Mouse (Mus musculus) stomach, postnatal 0 days (tissue): Measurements from ENCODE around the gene Zfp316. TPM values are rescaled to one million over a fixed set of nuclear protein-coding genes. Genes with fewer than 3 reads are reported as not detected.

ENCODE experiments used
- ATAC-seq: fragments of 200-750 bp; cut with Nextera tagmentation; 2 replicates; pipeline ENCODE4 v1.8.0; 2017; ENCODE audit not compliant: low FRiP score, low TSS enrichment
- DNase-seq: peaks from one replicate; pipeline ENCODE4 v3.0.0-alpha.2; 2016; ENCODE audit warnings: low spot score
- H3K27ac ChIP-seq: fragments of 300-500 bp; sonication (generic); replicated peaks from 2 replicates; pipeline ENCODE4 v1.5.1; 2014; ENCODE audit warnings: mild to moderate bottlenecking, control low read depth
- H3K27me3 ChIP-seq: fragments of 300-500 bp; sonication (generic); 2 replicates; pipeline ENCODE4 v1.6.1; 2014; ENCODE audit warnings: low read length; ENCODE audit not compliant: control insufficient read depth, insufficient read depth
- H3K36me3 ChIP-seq: fragments of 300-500 bp; sonication (generic); 2 replicates; pipeline ENCODE4 v1.6.1; 2014; ENCODE audit warnings: low read length, mixed read lengths; ENCODE audit not compliant: control insufficient read depth, insufficient read depth
- H3K4me1 ChIP-seq: fragments of 300-500 bp; sonication (generic); replicated peaks from 2 replicates; pipeline ENCODE4 v1.6.1; 2014; ENCODE audit warnings: antibody characterized with exemption; ENCODE audit not compliant: control insufficient read depth, insufficient read depth
- H3K4me2 ChIP-seq: fragments of 300-500 bp; sonication (generic); replicated peaks from 2 replicates; pipeline ENCODE4 v1.6.1; 2014; ENCODE audit warnings: low read depth, mild to moderate bottlenecking, control low read depth, moderate library complexity
- H3K4me3 ChIP-seq: fragments of 300-500 bp; sonication (generic); 2 replicates; pipeline ENCODE4 v1.5.1; 2014; ENCODE audit warnings: low read depth, low read length, control low read depth
- H3K9ac ChIP-seq: fragments of 300-500 bp; sonication (generic); 2 replicates; pipeline ENCODE4 v1.6.1; 2014; ENCODE audit warnings: mild to moderate bottlenecking, low read length, control low read depth, mixed read lengths
- H3K9me3 ChIP-seq: fragments of 300-500 bp; sonication (generic); 2 replicates; pipeline ENCODE4 v1.6.1; 2016; ENCODE audit warnings: low read length; ENCODE audit not compliant: control insufficient read depth
- CTCF ChIP-seq: IDR thresholded peaks from 2 replicates; pipeline ENCODE4 v1.5.1; 2016; ENCODE audit warnings: antibody characterized with exemption, low read depth, mild to moderate bottlenecking, moderate library complexity
- EP300 ChIP-seq: optimal IDR thresholded peaks from 2 replicates; pipeline ENCODE3; 2016; ENCODE audit warnings: antibody characterized with exemption
- WGBS: fragments of 180-500 bp; shearing (Covaris S2); extraction: QIAGEN DNeasy Blood & Tissue Kit; methylation state at CpG from one replicate; pipeline ENCODE4 v1.1.7; 2014; 5-methylcytosine and 5-hydroxymethylcytosine counted together
- polyA plus RNA-seq: library from polyadenylated mRNA; unstranded; fragments of >200 nt; fragmentation: Nextera tagmentation; extraction: Ambion mirVana; gene quantifications from 2 replicates; pipeline ENCODE4 v1.2.1, GENCODE M21; 2015

Gene Zfp316
- polyA plus RNA-seq, 1 experiment from 2014 or later = 1.4 TPM

- Histone ChIP-seq H3K27me3 (peaks cover 14% of the 10 kb centered on the region), H3K27ac (no peak overlapping the region), H3K36me3 (peaks cover 12% of the 10 kb centered on the region), H3K4me3 (peak overlapping the region; percentile 35; the same call in 1 of the 2 replicates), H3K4me2 (no peak overlapping the region), H3K9me3 (peaks cover 5% of the 10 kb centered on the region), H3K4me1 (no peaks in the 10 kb centered on the region), H3K9ac (no peak overlapping the region)
- DNase-seq (no peak), ATAC-seq (no peak)
- TF ChIP-seq CTCF = no peak
- no peak for TF ChIP-seq EP300
- WGBS = 55% methylated on average over 57 of the region's 66 CpGs
Observed at GRCm38 (mm10) chr5:143254487-143255130, 15.2 kb downstream of the Zfp316 start.

GRCm38 (mm10) chr5:143253881-143254486 lies 15.8 kb downstream of the Zfp316 start:
- no peak for DNase-seq
- ATAC-seq = no peak
- 21% methylated on average over 80 of the region's 81 CpGs for WGBS
- H3K9ac ChIP-seq = no peak overlapping the region
- no peak overlapping the region for H3K27ac ChIP-seq
- H3K27me3 ChIP-seq = peaks cover 14% of the 10 kb centered on the region
- no peak for TF ChIP-seq CTCF
- TF ChIP-seq EP300 = no peak
- peak overlapping the region; percentile 35 for H3K4me3 ChIP-seq
- peaks cover 5% of the 10 kb centered on the region for H3K9me3 ChIP-seq
- H3K4me2 ChIP-seq = peak overlapping the region; percentile 57
- no peaks in the 10 kb centered on the region for H3K4me1 ChIP-seq
- H3K36me3 ChIP-seq = peaks cover 12% of the 10 kb centered on the region

- no peak for DNase-seq
- no peak for ATAC-seq
- WGBS = 22% methylated on average over 90 of the region's 103 CpGs
- TF ChIP-seq CTCF (no peak), EP300 (no peak)
- peak overlapping the region; percentile 57 for H3K4me2 ChIP-seq
- H3K27ac ChIP-seq = no peak overlapping the region
- H3K4me1 ChIP-seq = no peaks in the 10 kb centered on the region
- no peak overlapping the region for H3K9ac ChIP-seq
- H3K36me3 ChIP-seq = peaks cover 12% of the 10 kb centered on the region
- peak overlapping the region; percentile 35 for H3K4me3 ChIP-seq
- H3K27me3 ChIP-seq = peaks cover 14% of the 10 kb centered on the region
- H3K9me3 ChIP-seq = peaks cover 5% of the 10 kb centered on the region
Observed at GRCm38 (mm10) chr5:143253186-143253880, 16.5 kb downstream of the Zfp316 start.

- H3K4me1 ChIP-seq = no peaks in the 10 kb centered on the region
- 69% methylated on average over 17 of the region's 18 CpGs for WGBS
- peaks cover 5% of the 10 kb centered on the region for H3K9me3 ChIP-seq
- DNase-seq (no peak), ATAC-seq (no peak)
- H3K4me2 ChIP-seq = no peak overlapping the region
- H3K27ac ChIP-seq = no peak overlapping the region
- H3K36me3 ChIP-seq = peaks cover 12% of the 10 kb centered on the region
- H3K27me3 ChIP-seq = peaks cover 14% of the 10 kb centered on the region
- TF ChIP-seq EP300 (no peak), CTCF (no peak)
- no peak overlapping the region for H3K4me3 ChIP-seq
- H3K9ac ChIP-seq = no peak overlapping the region
Observed at GRCm38 (mm10) chr5:143252791-143253185, 17.0 kb downstream of the Zfp316 start.

- no peaks in the 10 kb centered on the region for H3K4me1 ChIP-seq
- peaks cover 5% of the 10 kb centered on the region for H3K9me3 ChIP-seq
- H3K27me3 ChIP-seq = peaks cover 14% of the 10 kb centered on the region
- TF ChIP-seq CTCF (no peak), EP300 (no peak)
- no peak overlapping the region for H3K9ac ChIP-seq
- no peak for ATAC-seq
- no peak overlapping the region for H3K4me3 ChIP-seq
- no peak overlapping the region for H3K27ac ChIP-seq
- H3K36me3 ChIP-seq = peaks cover 12% of the 10 kb centered on the region
- WGBS = 80% methylated on average over 6 of the region's 6 CpGs
- H3K4me2 ChIP-seq = no peak overlapping the region
- DNase-seq = no peak
Observed at GRCm38 (mm10) chr5:143252039-143252438, 17.8 kb downstream of the Zfp316 start.

DNA sequence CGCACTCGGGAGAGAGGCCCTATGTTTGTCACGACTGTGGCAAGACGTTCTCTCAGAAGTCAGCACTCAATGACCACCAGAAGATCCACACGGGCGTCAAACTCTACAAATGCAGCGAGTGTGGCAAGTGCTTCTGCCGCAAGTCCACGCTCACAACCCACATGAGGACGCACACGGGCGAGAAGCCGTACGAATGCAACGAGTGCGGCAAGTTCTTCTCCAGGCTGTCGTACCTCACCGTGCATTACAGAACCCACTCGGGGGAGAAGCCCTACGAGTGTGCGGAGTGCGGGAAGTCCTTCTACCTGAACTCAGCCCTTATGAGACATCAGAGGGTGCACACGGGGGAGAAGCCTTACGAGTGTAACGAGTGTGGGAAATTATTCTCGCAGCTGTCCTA lies 24.9 kb downstream of the Zfp316 start:
- Histone ChIP-seq H3K9ac (no peak overlapping the region), H3K9me3 (no peaks in the 10 kb centered on the region), H3K27ac (no peak overlapping the region), H3K4me1 (no peaks in the 10 kb centered on the region), H3K4me3 (no peak overlapping the region), H3K36me3 (peaks cover 37% of the 10 kb centered on the region), H3K27me3 (no peaks in the 10 kb centered on the region), H3K4me2 (no peak overlapping the region)
- ATAC-seq (no peak), DNase-seq (no peak)
- TF ChIP-seq CTCF = no peak
- TF ChIP-seq EP300 = no peak
- WGBS = 96% methylated on average over 26 of the region's 26 CpGs
